Mouse (Mus musculus): ENCODE data around the gene Cntnap5b. TPM values are rescaled to one million over a fixed set of nuclear protein-coding genes. Genes with fewer than 3 reads are reported as not detected.

Gene Cntnap5b
- total RNA-seq, 2 experiments from 2014 or later = 18.9 to 22.0 TPM

GRCm38 (mm10) chr1:100006021-100006745, 233.6 kb downstream of the Cntnap5b start:
- TF ChIP-seq CTCF (IDR thresholded peaks at IDR 0.05) = no peak
- intact Hi-C loops (cut with DNase I) = no loop called here
- H3K4me3 ChIP-seq = no peak overlapping the region
- no peak overlapping the region for H3K27ac ChIP-seq
- DNase-seq (ENCODE audit: extremely low spot score in 1 of 2, low spot score in 2 of 2) = no peak

- intact Hi-C loops (cut with DNase I) = no loop called here
- Histone ChIP-seq H3K27ac (no peak overlapping the region), H3K4me3 (no peak overlapping the region)
- no peak for TF ChIP-seq CTCF (IDR thresholded peaks at IDR 0.05)
- no peak for DNase-seq (ENCODE audit: extremely low spot score in 1 of 2, low spot score in 2 of 2)
Observed at GRCm38 (mm10) chr1:100041808-100042207, 269.2 kb downstream of the Cntnap5b start.

- Histone ChIP-seq H3K4me3 (no peak overlapping the region), H3K27ac (no peak overlapping the region)
- no peak for TF ChIP-seq CTCF (IDR thresholded peaks at IDR 0.05)
- intact Hi-C loops (cut with DNase I) = no loop called here
- DNase-seq (ENCODE audit: extremely low spot score in 1 of 2, low spot score in 2 of 2) = no peak
Observed at GRCm38 (mm10) chr1:100079812-100080211, 307.2 kb downstream of the Cntnap5b start.

GRCm38 (mm10) chr1:100100516-100100915, 328.0 kb downstream of the Cntnap5b start:
- Histone ChIP-seq H3K4me3 (no peak overlapping the region), H3K27ac (no peak overlapping the region)
- DNase-seq (ENCODE audit: extremely low spot score in 1 of 2, low spot score in 2 of 2) = no peak
- TF ChIP-seq CTCF (IDR thresholded peaks at IDR 0.05) = no peak
- intact Hi-C loops (cut with DNase I) = no loop called here

GRCm38 (mm10) chr1:100101017-100101416, 328.5 kb downstream of the Cntnap5b start:
- Histone ChIP-seq H3K27ac (no peak overlapping the region), H3K4me3 (no peak overlapping the region)
- no peak for DNase-seq (ENCODE audit: extremely low spot score in 1 of 2, low spot score in 2 of 2)
- TF ChIP-seq CTCF (IDR thresholded peaks at IDR 0.05) = no peak
- intact Hi-C loops (cut with DNase I) = no loop called here

GRCm38 (mm10) chr1:100104343-100104742, 331.8 kb downstream of the Cntnap5b start:
- TF ChIP-seq CTCF (IDR thresholded peaks at IDR 0.05) = no peak
- Histone ChIP-seq H3K4me3 (no peak overlapping the region), H3K27ac (no peak overlapping the region)
- DNase-seq (ENCODE audit: extremely low spot score in 1 of 2, low spot score in 2 of 2) = no peak
- intact Hi-C loops (cut with DNase I) = no loop called here

- DNase-seq (ENCODE audit: extremely low spot score in 1 of 2, low spot score in 2 of 2) = no peak
- Histone ChIP-seq H3K4me3 (no peak overlapping the region), H3K27ac (no peak overlapping the region)
- intact Hi-C loops (cut with DNase I) = no loop called here
- TF ChIP-seq CTCF (IDR thresholded peaks at IDR 0.05) = no peak
Observed at GRCm38 (mm10) chr1:100122410-100122935, 349.9 kb downstream of the Cntnap5b start.

- no peak overlapping the region for H3K27ac ChIP-seq
- DNase-seq (ENCODE audit: extremely low spot score in 1 of 2, low spot score in 2 of 2) = no peak
- H3K4me3 ChIP-seq = no peak overlapping the region
- TF ChIP-seq CTCF (IDR thresholded peaks at IDR 0.05) = no peak
- intact Hi-C loops (cut with DNase I) = no loop called here
Observed at GRCm38 (mm10) chr1:100163588-100164357, 391.2 kb downstream of the Cntnap5b start.

GRCm38 (mm10) chr1:100171566-100171965, 399.0 kb downstream of the Cntnap5b start:
- TF ChIP-seq CTCF (IDR thresholded peaks at IDR 0.05) = no peak
- no peak overlapping the region for H3K4me3 ChIP-seq
- DNase-seq (ENCODE audit: extremely low spot score in 1 of 2, low spot score in 2 of 2) = no peak
- no peak overlapping the region for H3K27ac ChIP-seq
- intact Hi-C loops (cut with DNase I) = no loop called here

GRCm38 (mm10) chr1:100180050-100180449, 407.5 kb downstream of the Cntnap5b start:
- no peak overlapping the region for H3K4me3 ChIP-seq
- DNase-seq (ENCODE audit: extremely low spot score in 1 of 2, low spot score in 2 of 2) = no peak
- intact Hi-C loops (cut with DNase I) = no loop called here
- no peak for TF ChIP-seq CTCF (IDR thresholded peaks at IDR 0.05)
- no peak overlapping the region for H3K27ac ChIP-seq

- no peak overlapping the region for H3K27ac ChIP-seq
- peak; percentile 26 to 40 for DNase-seq (ENCODE audit: extremely low spot score in 1 of 2, low spot score in 2 of 2)
- intact Hi-C loops (cut with DNase I) = no loop called here
- TF ChIP-seq CTCF (IDR thresholded peaks at IDR 0.05) = peak; percentile 38
- no peak overlapping the region for H3K4me3 ChIP-seq
Observed at GRCm38 (mm10) chr1:100231980-100232608, 459.5 kb downstream of the Cntnap5b start.

GRCm38 (mm10) chr1:100251964-100252363, 479.4 kb downstream of the Cntnap5b start:
- no peak overlapping the region for H3K4me3 ChIP-seq
- TF ChIP-seq CTCF (IDR thresholded peaks at IDR 0.05) = no peak
- intact Hi-C loops (cut with DNase I) = no loop called here
- no peak for DNase-seq (ENCODE audit: extremely low spot score in 1 of 2, low spot score in 2 of 2)
- H3K27ac ChIP-seq = no peak overlapping the region
